Mouse (Mus musculus) limb, embryonic 10.5 days (tissue): ENCODE results near the gene Hc. TPM values are rescaled to one million over a fixed set of nuclear protein-coding genes. Genes with fewer than 3 reads are reported as not detected.

Experiments used
- DNase-seq: peaks from one replicate; pipeline ENCODE4 v3.0.0-alpha.2; 2017; ENCODE audit warnings: low spot score
- H3K27ac ChIP-seq: fragments of 300-500 bp; sonication (generic); 2 replicates; pipeline ENCODE4 v1.5.1; 2016; ENCODE audit warnings: mild to moderate bottlenecking
- H3K27me3 ChIP-seq: fragments of 300-500 bp; sonication (generic); 2 replicates; pipeline ENCODE4 v1.6.1; 2016; ENCODE audit warnings: low read depth, mild to moderate bottlenecking; ENCODE audit not compliant: poor library complexity, severe bottlenecking
- H3K36me3 ChIP-seq: fragments of 300-500 bp; sonication (generic); 2 replicates; pipeline ENCODE4 v1.6.1; 2016; ENCODE audit warnings: mild to moderate bottlenecking, moderate library complexity
- H3K4me1 ChIP-seq: fragments of 300-500 bp; sonication (generic); 2 replicates; pipeline ENCODE4 v1.6.1; 2016
- H3K4me3 ChIP-seq: fragments of 300-500 bp; sonication (generic); 2 replicates; pipeline ENCODE4 v1.5.1; 2016; ENCODE audit warnings: mild to moderate bottlenecking, moderate library complexity
- H3K9me3 ChIP-seq: fragments of 300-500 bp; sonication (generic); replicated peaks from 2 replicates; pipeline ENCODE4 v1.6.1; 2016; ENCODE audit warnings: mild to moderate bottlenecking
- WGBS: fragments of 180-500 bp; shearing (Covaris S2); methylation state at CpG from one replicate; pipeline ENCODE4 v1.1.7; 2016; 5-methylcytosine and 5-hydroxymethylcytosine counted together
- polyA plus RNA-seq: library from polyadenylated mRNA; unstranded; fragments of >200 nt; fragmentation: Nextera tagmentation; extraction: Ambion mirVana; gene quantifications from 2 replicates; pipeline ENCODE4 v1.2.1, GENCODE M21; 2016

Hc gene
- polyA plus RNA-seq, 1 experiment from 2014 or later, result not detected

- Histone ChIP-seq H3K9me3 (no peaks in the 10 kb centered on the region), H3K27me3 (no peaks in the 10 kb centered on the region), H3K4me3 (no peak overlapping the region), H3K4me1 (no peaks in the 10 kb centered on the region), H3K36me3 (no peaks in the 10 kb centered on the region), H3K27ac (no peak overlapping the region)
- DNase-seq, result no peak
- WGBS, result 94% methylated on average over 3 of the region's 3 CpGs
These were observed 13.1 kb upstream of the Hc start for GRCm38 (mm10) chr2:35074328-35074727.

GRCm38 (mm10) chr2:35072547-35072946, 11.3 kb upstream of the Hc start:
- Histone ChIP-seq H3K27me3 (no peaks in the 10 kb centered on the region), H3K36me3 (no peaks in the 10 kb centered on the region), H3K9me3 (no peaks in the 10 kb centered on the region), H3K4me3 (no peak overlapping the region), H3K4me1 (no peaks in the 10 kb centered on the region), H3K27ac (no peak overlapping the region)
- 84% methylated on average over 2 of the region's 2 CpGs for WGBS
- DNase-seq, result no peak

- Histone ChIP-seq H3K27me3 (no peaks in the 10 kb centered on the region), H3K27ac (no peak overlapping the region), H3K36me3 (no peaks in the 10 kb centered on the region), H3K4me1 (no peaks in the 10 kb centered on the region), H3K4me3 (no peak overlapping the region), H3K9me3 (no peaks in the 10 kb centered on the region)
- no peak for DNase-seq
- WGBS, result 81% methylated on average over 4 of the region's 4 CpGs
These were observed 9.0 kb upstream of the Hc start for GRCm38 (mm10) chr2:35070275-35070674.

- no peak overlapping the region for H3K4me3 ChIP-seq
- no peaks in the 10 kb centered on the region for H3K9me3 ChIP-seq
- H3K36me3 ChIP-seq, result no peaks in the 10 kb centered on the region
- H3K4me1 ChIP-seq, result no peaks in the 10 kb centered on the region
- no peaks in the 10 kb centered on the region for H3K27me3 ChIP-seq
- H3K27ac ChIP-seq, result no peak overlapping the region
- 90% methylated on average over 1 of the region's 1 CpGs for WGBS
- no peak for DNase-seq
These were observed 7.9 kb upstream of the Hc start for GRCm38 (mm10) chr2:35069124-35069523.

- H3K9me3 ChIP-seq, result no peaks in the 10 kb centered on the region
- H3K4me3 ChIP-seq, result no peak overlapping the region
- no peaks in the 10 kb centered on the region for H3K27me3 ChIP-seq
- WGBS, result 90% methylated on average over 11 of the region's 11 CpGs
- no peak overlapping the region for H3K27ac ChIP-seq
- no peaks in the 10 kb centered on the region for H3K36me3 ChIP-seq
- no peaks in the 10 kb centered on the region for H3K4me1 ChIP-seq
- DNase-seq, result no peak
These were observed 5.9 kb upstream of the Hc start for GRCm38 (mm10) chr2:35067117-35067516.

GRCm38 (mm10) chr2:35066525-35067082, 5.4 kb upstream of the Hc start:
- no peaks in the 10 kb centered on the region for H3K36me3 ChIP-seq
- no peak overlapping the region for H3K27ac ChIP-seq
- 93% methylated on average over 13 of the region's 13 CpGs for WGBS
- no peak overlapping the region for H3K4me3 ChIP-seq
- H3K27me3 ChIP-seq, result no peaks in the 10 kb centered on the region
- no peaks in the 10 kb centered on the region for H3K9me3 ChIP-seq
- no peaks in the 10 kb centered on the region for H3K4me1 ChIP-seq
- no peak for DNase-seq

GRCm38 (mm10) chr2:35063333-35064030, 2.2 kb upstream of the Hc start:
- no peak overlapping the region for H3K4me3 ChIP-seq
- no peak for DNase-seq
- H3K36me3 ChIP-seq, result no peaks in the 10 kb centered on the region
- WGBS, result 94% methylated on average over 6 of the region's 6 CpGs
- H3K27me3 ChIP-seq, result no peaks in the 10 kb centered on the region
- H3K27ac ChIP-seq, result no peak overlapping the region
- no peaks in the 10 kb centered on the region for H3K4me1 ChIP-seq
- H3K9me3 ChIP-seq, result no peaks in the 10 kb centered on the region

GRCm38 (mm10) chr2:35060897-35061296, 341 bp downstream of the Hc start:
- Histone ChIP-seq H3K36me3 (no peaks in the 10 kb centered on the region), H3K9me3 (no peaks in the 10 kb centered on the region), H3K27me3 (no peaks in the 10 kb centered on the region), H3K4me1 (no peaks in the 10 kb centered on the region), H3K27ac (no peak overlapping the region), H3K4me3 (no peak overlapping the region)
- 72% methylated on average over 6 of the region's 6 CpGs for WGBS
- no peak for DNase-seq

- 86% methylated on average over 5 of the region's 5 CpGs for WGBS
- H3K4me3 ChIP-seq, result no peak overlapping the region
- no peaks in the 10 kb centered on the region for H3K4me1 ChIP-seq
- no peaks in the 10 kb centered on the region for H3K36me3 ChIP-seq
- no peak overlapping the region for H3K27ac ChIP-seq
- no peaks in the 10 kb centered on the region for H3K27me3 ChIP-seq
- DNase-seq, result no peak
- H3K9me3 ChIP-seq, result no peaks in the 10 kb centered on the region
These were observed 982 bp downstream of the Hc start for GRCm38 (mm10) chr2:35060256-35060655.

GRCm38 (mm10) chr2:35058325-35058724, 2.9 kb downstream of the Hc start:
- H3K4me1 ChIP-seq, result no peaks in the 10 kb centered on the region
- no peak for DNase-seq
- H3K4me3 ChIP-seq, result no peak overlapping the region
- no peak overlapping the region for H3K27ac ChIP-seq
- 90% methylated on average over 2 of the region's 2 CpGs for WGBS
- H3K27me3 ChIP-seq, result no peaks in the 10 kb centered on the region
- H3K36me3 ChIP-seq, result no peaks in the 10 kb centered on the region
- H3K9me3 ChIP-seq, result no peaks in the 10 kb centered on the region

- no peak overlapping the region for H3K27ac ChIP-seq
- no peaks in the 10 kb centered on the region for H3K27me3 ChIP-seq
- no peaks in the 10 kb centered on the region for H3K9me3 ChIP-seq
- DNase-seq, result no peak
- no peak overlapping the region for H3K4me3 ChIP-seq
- WGBS, result 88% methylated on average over 11 of the region's 11 CpGs
- no peaks in the 10 kb centered on the region for H3K4me1 ChIP-seq
- no peaks in the 10 kb centered on the region for H3K36me3 ChIP-seq
These were observed 4.0 kb downstream of the Hc start for GRCm38 (mm10) chr2:35057243-35057642.

GRCm38 (mm10) chr2:35048851-35049250, 12.4 kb downstream of the Hc start:
- H3K27me3 ChIP-seq, result no peaks in the 10 kb centered on the region
- no peak overlapping the region for H3K27ac ChIP-seq
- H3K4me3 ChIP-seq, result no peak overlapping the region
- 40% methylated on average over 5 of the region's 5 CpGs for WGBS
- no peaks in the 10 kb centered on the region for H3K36me3 ChIP-seq
- no peak for DNase-seq
- H3K9me3 ChIP-seq, result no peaks in the 10 kb centered on the region
- no peaks in the 10 kb centered on the region for H3K4me1 ChIP-seq

- H3K36me3 ChIP-seq, result no peaks in the 10 kb centered on the region
- H3K27ac ChIP-seq, result no peak overlapping the region
- H3K4me1 ChIP-seq, result no peaks in the 10 kb centered on the region
- H3K27me3 ChIP-seq, result no peaks in the 10 kb centered on the region
- H3K9me3 ChIP-seq, result no peaks in the 10 kb centered on the region
- WGBS, result 75% methylated on average over 2 of the region's 2 CpGs
- no peak overlapping the region for H3K4me3 ChIP-seq
- DNase-seq, result no peak
These were observed 16.3 kb downstream of the Hc start for GRCm38 (mm10) chr2:35044956-35045355.
